Mouse (Mus musculus) intestine, embryonic 16.5 days (tissue): ENCODE results near the gene Qars. TPM values are rescaled to one million over a fixed set of nuclear protein-coding genes. Genes with fewer than 3 reads are reported as not detected.

Experiments used
- ATAC-seq: fragments of 200-750 bp; cut with Nextera tagmentation; 2 replicates; pipeline ENCODE4 v1.8.0; 2017; ENCODE audit warnings: moderate TSS enrichment, moderate library complexity
- H3K27ac ChIP-seq: fragments of 300-500 bp; sonication (generic); 2 replicates; pipeline ENCODE4 v1.5.1; 2014; ENCODE audit warnings: mild to moderate bottlenecking, low read length
- H3K27me3 ChIP-seq: fragments of 300-500 bp; sonication (generic); replicated peaks from 2 replicates; pipeline ENCODE4 v1.6.1; 2014; ENCODE audit warnings: low read length, control low read depth, mixed read lengths; ENCODE audit not compliant: control insufficient read depth, insufficient read depth
- H3K36me3 ChIP-seq: fragments of 300-500 bp; sonication (generic); 2 replicates; pipeline ENCODE4 v1.6.1; 2014; ENCODE audit warnings: low read length, control low read depth; ENCODE audit not compliant: control insufficient read depth, insufficient read depth
- H3K4me1 ChIP-seq: fragments of 300-500 bp; sonication (generic); 2 replicates; pipeline ENCODE4 v1.6.1; 2014; ENCODE audit warnings: low read length, control low read depth, mixed read lengths; ENCODE audit not compliant: control insufficient read depth, insufficient read depth
- H3K4me2 ChIP-seq: fragments of 300-500 bp; sonication (generic); 2 replicates; pipeline ENCODE4 v1.6.1; 2014; ENCODE audit warnings: low read depth, low read length, control low read depth
- H3K4me3 ChIP-seq: fragments of 300-500 bp; sonication (generic); 2 replicates; pipeline ENCODE4 v1.5.1; 2014; ENCODE audit warnings: mild to moderate bottlenecking, low read length
- H3K9ac ChIP-seq: fragments of 300-500 bp; sonication (generic); 2 replicates; pipeline ENCODE4 v1.6.1; 2014; ENCODE audit warnings: low read depth, low read length
- H3K9me3 ChIP-seq: fragments of 300-500 bp; sonication (generic); 2 replicates; pipeline ENCODE4 v1.6.1; 2016; ENCODE audit warnings: low read length, control low read depth; ENCODE audit not compliant: control insufficient read depth
- WGBS: fragments of 180-500 bp; shearing (Covaris S2); extraction: QIAGEN DNeasy Blood & Tissue Kit; methylation state at CpG from one replicate; pipeline ENCODE4 v1.1.7; 2014; 5-methylcytosine and 5-hydroxymethylcytosine counted together
- polyA plus RNA-seq: library from polyadenylated mRNA; unstranded; fragments of >200 nt; fragmentation: Nextera tagmentation; extraction: Ambion mirVana; gene quantifications from 2 replicates; pipeline ENCODE4 v1.2.1, GENCODE M21; 2015

Qars gene
- polyA plus RNA-seq, 1 experiment from 2014 or later: 118 TPM

- Histone ChIP-seq H3K4me1 (peaks cover 18% of the 10 kb centered on the region), H3K4me3 (no peak overlapping the region), H3K4me2 (no peak overlapping the region), H3K27me3 (no peaks in the 10 kb centered on the region), H3K36me3 (peaks cover 23% of the 10 kb centered on the region), H3K9me3 (no peaks in the 10 kb centered on the region), H3K27ac (no peak overlapping the region), H3K9ac (no peak overlapping the region)
- 93% methylated on average over 15 of the region's 15 CpGs for WGBS
- no peak for ATAC-seq
These were observed 23.5 kb upstream of the Qars start for GRCm38 (mm10) chr9:108484021-108484420.

GRCm38 (mm10) chr9:108485301-108485875 is 22.1 kb upstream of the Qars start:
- no peaks in the 10 kb centered on the region for H3K27me3 ChIP-seq
- H3K4me3 ChIP-seq: no peak overlapping the region
- WGBS: 94% methylated on average over 19 of the region's 19 CpGs
- no peaks in the 10 kb centered on the region for H3K9me3 ChIP-seq
- peaks cover 14% of the 10 kb centered on the region for H3K4me1 ChIP-seq
- H3K27ac ChIP-seq: no peak overlapping the region
- no peak overlapping the region for H3K9ac ChIP-seq
- H3K36me3 ChIP-seq: peaks cover 26% of the 10 kb centered on the region
- no peak overlapping the region for H3K4me2 ChIP-seq
- no peak for ATAC-seq

GRCm38 (mm10) chr9:108486973-108487530 is 20.5 kb upstream of the Qars start:
- ATAC-seq: no peak
- whole genome bisulfite sequencing: 93% methylated on average over 8 of the region's 8 CpGs

GRCm38 (mm10) chr9:108488403-108488802 is 19.1 kb upstream of the Qars start:
- no peak for ATAC-seq
- Histone ChIP-seq H3K27ac (no peak overlapping the region), H3K4me1 (peaks cover 21% of the 10 kb centered on the region), H3K9ac (no peak overlapping the region), H3K36me3 (peaks cover 29% of the 10 kb centered on the region; the same call in 1 of the 2 replicates), H3K4me2 (no peak overlapping the region), H3K9me3 (no peaks in the 10 kb centered on the region), H3K27me3 (no peaks in the 10 kb centered on the region), H3K4me3 (no peak overlapping the region)
- 93% methylated on average over 17 of the region's 17 CpGs for WGBS

More at GRCm38 (mm10) chr9:108486973-108487530, 20.5 kb upstream of the Qars start:
- no peak overlapping the region for H3K9ac ChIP-seq
- H3K9me3 ChIP-seq: no peaks in the 10 kb centered on the region
- no peak overlapping the region for H3K4me2 ChIP-seq
- H3K36me3 ChIP-seq: peaks cover 28% of the 10 kb centered on the region
- peaks cover 15% of the 10 kb centered on the region for H3K4me1 ChIP-seq
- H3K27ac ChIP-seq: no peak overlapping the region
- no peak overlapping the region for H3K4me3 ChIP-seq
- H3K27me3 ChIP-seq: no peaks in the 10 kb centered on the region

- Histone ChIP-seq H3K9ac (peak overlapping the region; percentile 96; the same call in 1 of the 2 replicates), H3K27me3 (no peaks in the 10 kb centered on the region), H3K4me2 (no peak overlapping the region), H3K27ac (peak overlapping the region; percentile 97; the same call in 1 of the 2 replicates), H3K4me1 (peaks cover 21% of the 10 kb centered on the region), H3K36me3 (peaks cover 33% of the 10 kb centered on the region; the same call in 1 of the 2 replicates), H3K9me3 (no peaks in the 10 kb centered on the region), H3K4me3 (no peak overlapping the region)
- 94% methylated on average over 20 of the region's 20 CpGs for WGBS
- no peak for ATAC-seq
These were observed 18.3 kb upstream of the Qars start for GRCm38 (mm10) chr9:108489215-108489614.

GRCm38 (mm10) chr9:108489702-108490558 is 17.6 kb upstream of the Qars start:
- WGBS: 60% methylated on average over 26 of the region's 26 CpGs
- H3K9ac ChIP-seq: peak overlapping the region; percentile 96
- no peaks in the 10 kb centered on the region for H3K27me3 ChIP-seq
- peaks cover 39% of the 10 kb centered on the region; the same call in 1 of the 2 replicates for H3K36me3 ChIP-seq
- ATAC-seq: peak; percentile 17
- H3K9me3 ChIP-seq: no peaks in the 10 kb centered on the region
- H3K4me3 ChIP-seq: peak overlapping the region; percentile 98
- peaks cover 21% of the 10 kb centered on the region for H3K4me1 ChIP-seq
- peak overlapping the region; percentile 97 for H3K27ac ChIP-seq
- peak overlapping the region; percentile 95 for H3K4me2 ChIP-seq

- Histone ChIP-seq H3K36me3 (peaks cover 45% of the 10 kb centered on the region), H3K4me3 (peak within 1 kb of the TSS; percentile 98), H3K27me3 (no peaks in the 10 kb centered on the region), H3K4me2 (peak within 1 kb of the TSS; percentile 95), H3K9me3 (no peaks in the 10 kb centered on the region), H3K4me1 (peaks cover 21% of the 10 kb centered on the region), H3K9ac (peak within 1 kb of the TSS; percentile 96), H3K27ac (peak within 1 kb of the TSS; percentile 97)
- under 1% methylated on average over 68 of the region's 69 CpGs for WGBS
- peak; percentile 96 for ATAC-seq
These were observed 16.8 kb upstream of the Qars start, which contains the start of gene Usp19 for GRCm38 (mm10) chr9:108490559-108491285. Usp19 (plus strand) TSS chr9:108490602.

GRCm38 (mm10) chr9:108491286-108491580 is 16.3 kb upstream of the Qars start:
- peak overlapping the region; percentile 96 for H3K9ac ChIP-seq
- H3K36me3 ChIP-seq: peaks cover 46% of the 10 kb centered on the region
- H3K27ac ChIP-seq: peak overlapping the region; percentile 97
- no peaks in the 10 kb centered on the region for H3K27me3 ChIP-seq
- H3K4me3 ChIP-seq: peak overlapping the region; percentile 98
- peak overlapping the region; percentile 95 for H3K4me2 ChIP-seq
- no peaks in the 10 kb centered on the region for H3K9me3 ChIP-seq
- 5% methylated on average over 12 of the region's 12 CpGs for WGBS
- peaks cover 21% of the 10 kb centered on the region for H3K4me1 ChIP-seq
- no peak for ATAC-seq
